Mouse (Mus musculus) liver, postnatal 0 days (tissue): ENCODE measurements around the gene Nufip1.

Source experiments
- CTCF ChIP-seq: sonication (generic); IDR thresholded peaks from 2 replicates; pipeline ENCODE4 v1.5.1; 2016; ENCODE audit warnings: antibody characterized with exemption, low read depth
- EP300 ChIP-seq: IDR thresholded peaks from 2 replicates; pipeline ENCODE4 v1.6.1; 2016; ENCODE audit warnings: antibody characterized with exemption, low read depth, mild to moderate bottlenecking

DNA sequence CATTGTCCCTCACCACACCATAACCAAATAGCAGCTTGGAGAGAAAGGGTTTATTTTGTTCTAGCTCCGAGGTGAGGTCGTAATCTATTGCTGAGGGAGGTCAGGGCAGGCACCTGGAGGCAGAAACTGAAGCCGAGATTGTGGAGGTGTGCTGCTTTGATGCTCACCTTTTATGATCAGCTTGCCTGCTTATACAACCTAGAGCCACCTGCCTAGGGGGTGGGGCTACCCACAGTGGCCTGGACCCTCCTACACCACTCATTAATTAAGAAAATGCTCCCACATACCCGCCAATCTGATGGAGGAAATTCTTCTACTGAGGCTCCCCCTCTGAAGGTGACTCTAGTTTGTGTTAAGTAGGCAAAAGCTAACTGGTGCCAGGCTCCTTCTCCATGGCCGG, 74.7 kb downstream of the Nufip1 start:
- TF ChIP-seq CTCF: no peak
- TF ChIP-seq EP300: no peak
